Mouse (Mus musculus): ENCODE measurements around the gene Polrmt. TPM values are rescaled to one million over a fixed set of nuclear protein-coding genes. Genes with fewer than 3 reads are reported as not detected.
A peak's percentile ranks its signal among the peaks of the same experiment; 100 is the strongest.

Gene Polrmt
- total RNA-seq, 1 experiment: 109 TPM

- TF ChIP-seq ZC3H11A (IDR thresholded peaks at IDR 0.05; ENCODE audit: borderline replicate concordance, low read depth, low read length) (no peak), HCFC1 (IDR thresholded peaks at IDR 0.05; ENCODE audit: borderline replicate concordance, insufficient read depth, low read length) (no peak), MAFK (IDR thresholded peaks at IDR 0.05; ENCODE audit: insufficient read depth, low read depth, low read length) (no peak), CHD2 (IDR thresholded peaks at IDR 0.05; ENCODE audit: low read depth, low read length) (no peak), ZNF384 (IDR thresholded peaks at IDR 0.05; ENCODE audit: low read depth, low read length) (no peak)
Measured at GRCm38 (mm10) chr10:79691986-79692548, 54.3 kb downstream of the Polrmt start.

GRCm38 (mm10) chr10:79689178-79689577 lies 57.2 kb downstream of the Polrmt start:
- no peak for TF ChIP-seq ZC3H11A (IDR thresholded peaks at IDR 0.05; ENCODE audit: borderline replicate concordance, low read depth, low read length)
- no peak for TF ChIP-seq CHD2 (IDR thresholded peaks at IDR 0.05; ENCODE audit: low read depth, low read length)
- TF ChIP-seq HCFC1 (IDR thresholded peaks at IDR 0.05; ENCODE audit: borderline replicate concordance, insufficient read depth, low read length): no peak
- TF ChIP-seq MAFK (IDR thresholded peaks at IDR 0.05; ENCODE audit: insufficient read depth, low read depth, low read length): no peak
- TF ChIP-seq ZNF384 (IDR thresholded peaks at IDR 0.05; ENCODE audit: low read depth, low read length): no peak
- no peak overlapping the region for H3K27ac ChIP-seq (ENCODE audit: insufficient read depth, low read depth, low read length, poor library complexity, severe bottlenecking)
- H3K36me3 ChIP-seq (ENCODE audit: control insufficient read depth, insufficient read depth, low read length, poor library complexity, severe bottlenecking): peaks cover 45% of the 10 kb centered on the region
- in situ Hi-C loops (cut with MboI; ENCODE audit: low sequenced_read_pairs in 2 of 2, unreplicated experiment in 2 of 2): no loop called here
- H3K4me1 ChIP-seq (ENCODE audit: control insufficient read depth in 2 of 2, insufficient read depth in 2 of 2, low read length in 2 of 2, poor library complexity in 1 of 2): peaks cover 1 to 19% of the 10 kb centered on the region in 2 experiments; a peak in 3 of 4 replicates
- H3K9me3 ChIP-seq (ENCODE audit: control insufficient read depth, insufficient read depth, low read depth, low read length): no peaks in the 10 kb centered on the region
- H3K9ac ChIP-seq (ENCODE audit: insufficient read depth, low read depth, low read length, poor library complexity, severe bottlenecking): no peak overlapping the region
- no peak overlapping the region for H3K4me3 ChIP-seq (ENCODE audit: insufficient read depth in 1 of 2, low read depth in 1 of 2, low read length in 2 of 2, poor library complexity in 1 of 2, severe bottlenecking in 1 of 2)
- DNase-seq (ENCODE audit: low read depth, low spot score): no peak

More at GRCm38 (mm10) chr10:79691986-79692548, 54.3 kb downstream of the Polrmt start:
- H3K9ac ChIP-seq (ENCODE audit: insufficient read depth, low read depth, low read length, poor library complexity, severe bottlenecking): no peak overlapping the region
- no peak for DNase-seq (ENCODE audit: low read depth, low spot score)
- peaks cover under 1 to 14% of the 10 kb centered on the region in 2 experiments; a peak in 2 of 4 replicates for H3K4me1 ChIP-seq (ENCODE audit: control insufficient read depth in 2 of 2, insufficient read depth in 2 of 2, low read length in 2 of 2, poor library complexity in 1 of 2)
- no peak overlapping the region for H3K27ac ChIP-seq (ENCODE audit: insufficient read depth, low read depth, low read length, poor library complexity, severe bottlenecking)
- H3K36me3 ChIP-seq (ENCODE audit: control insufficient read depth, insufficient read depth, low read length, poor library complexity, severe bottlenecking): peaks cover 19% of the 10 kb centered on the region
- in situ Hi-C loops (cut with MboI; ENCODE audit: low sequenced_read_pairs in 2 of 2, unreplicated experiment in 2 of 2): no loop called here
- no peak overlapping the region for H3K4me3 ChIP-seq (ENCODE audit: insufficient read depth in 1 of 2, low read depth in 1 of 2, low read length in 2 of 2, poor library complexity in 1 of 2, severe bottlenecking in 1 of 2)
- H3K9me3 ChIP-seq (ENCODE audit: control insufficient read depth, insufficient read depth, low read depth, low read length): no peaks in the 10 kb centered on the region

GRCm38 (mm10) chr10:79688720-79689119 lies 57.7 kb downstream of the Polrmt start, which contains the start of gene Gzmm:
Gzmm (plus strand) TSS chr10:79689020.
- Histone ChIP-seq H3K9me3 (ENCODE audit: control insufficient read depth, insufficient read depth, low read depth, low read length) (no peaks in the 10 kb centered on the region), H3K4me3 (ENCODE audit: insufficient read depth in 1 of 2, low read depth in 1 of 2, low read length in 2 of 2, poor library complexity in 1 of 2, severe bottlenecking in 1 of 2) (no peak within 1 kb of the TSS), H3K36me3 (ENCODE audit: control insufficient read depth, insufficient read depth, low read length, poor library complexity, severe bottlenecking) (peaks cover 50% of the 10 kb centered on the region), H3K4me1 (ENCODE audit: control insufficient read depth in 2 of 2, insufficient read depth in 2 of 2, low read length in 2 of 2, poor library complexity in 1 of 2) (peaks cover 1 to 24% of the 10 kb centered on the region in 2 experiments), H3K27ac (ENCODE audit: insufficient read depth, low read depth, low read length, poor library complexity, severe bottlenecking) (no peak within 1 kb of the TSS), H3K9ac (ENCODE audit: insufficient read depth, low read depth, low read length, poor library complexity, severe bottlenecking) (no peak within 1 kb of the TSS)
- DNase-seq (ENCODE audit: low read depth, low spot score): no peak
- TF ChIP-seq ZC3H11A (IDR thresholded peaks at IDR 0.05; ENCODE audit: borderline replicate concordance, low read depth, low read length) (no peak), ZNF384 (IDR thresholded peaks at IDR 0.05; ENCODE audit: low read depth, low read length) (no peak), MAFK (IDR thresholded peaks at IDR 0.05; ENCODE audit: insufficient read depth, low read depth, low read length) (no peak), HCFC1 (IDR thresholded peaks at IDR 0.05; ENCODE audit: borderline replicate concordance, insufficient read depth, low read length) (no peak), CHD2 (IDR thresholded peaks at IDR 0.05; ENCODE audit: low read depth, low read length) (no peak)
- in situ Hi-C loops (cut with MboI; ENCODE audit: low sequenced_read_pairs in 2 of 2, unreplicated experiment in 2 of 2): no loop called here

- Histone ChIP-seq H3K9ac (ENCODE audit: insufficient read depth, low read depth, low read length, poor library complexity, severe bottlenecking) (no peak overlapping the region), H3K4me3 (ENCODE audit: insufficient read depth in 1 of 2, low read depth in 1 of 2, low read length in 2 of 2, poor library complexity in 1 of 2, severe bottlenecking in 1 of 2) (no peak overlapping the region), H3K9me3 (ENCODE audit: control insufficient read depth, insufficient read depth, low read depth, low read length) (no peaks in the 10 kb centered on the region), H3K36me3 (ENCODE audit: control insufficient read depth, insufficient read depth, low read length, poor library complexity, severe bottlenecking) (peaks cover 53% of the 10 kb centered on the region), H3K4me1 (ENCODE audit: control insufficient read depth in 2 of 2, insufficient read depth in 2 of 2, low read length in 2 of 2, poor library complexity in 1 of 2) (peaks cover 1 to 26% of the 10 kb centered on the region in 2 experiments), H3K27ac (ENCODE audit: insufficient read depth, low read depth, low read length, poor library complexity, severe bottlenecking) (no peak overlapping the region)
- TF ChIP-seq MAFK (IDR thresholded peaks at IDR 0.05; ENCODE audit: insufficient read depth, low read depth, low read length): no peak
- peak; percentile 66 for TF ChIP-seq ZNF384 (IDR thresholded peaks at IDR 0.05; ENCODE audit: low read depth, low read length)
- in situ Hi-C loops (cut with MboI; ENCODE audit: low sequenced_read_pairs in 2 of 2, unreplicated experiment in 2 of 2): no loop called here
- no peak for DNase-seq (ENCODE audit: low read depth, low spot score)
Measured at GRCm38 (mm10) chr10:79687513-79687912, 58.9 kb downstream of the Polrmt start.
